Mouse (Mus musculus) CH12.LX (cell line): ENCODE data around the gene Kdm1b. TPM values are rescaled to one million over a fixed set of nuclear protein-coding genes. Genes with fewer than 3 reads are reported as not detected.

ENCODE experiments used
- DNase-seq: peaks from one replicate; pipeline ENCODE4 v3.0.0-alpha.2; 2013; ENCODE audit errors: extremely low read depth
- H3K27ac ChIP-seq: 2 replicates; pipeline ENCODE4 v1.5.1; 2012; ENCODE audit warnings: low read depth, mild to moderate bottlenecking, control low read depth, moderate library complexity; ENCODE audit not compliant: insufficient read depth
- H3K27me3 ChIP-seq: replicated peaks from 2 replicates; pipeline ENCODE3; 2012; ENCODE audit warnings: inconsistent platforms
- H3K36me3 ChIP-seq, 2 experiments: replicated peaks in 1 of 2; 2 replicates each; pipeline versions ENCODE3 to v1.6.1; 2012; ENCODE audit warnings: inconsistent platforms in 1 of 2, low read length in 1 of 2, mild to moderate bottlenecking in 1 of 2, mixed read lengths in 1 of 2, moderate library complexity in 1 of 2; ENCODE audit not compliant: control insufficient read depth in 1 of 2, insufficient read depth in 1 of 2
- H3K4me1 ChIP-seq, 2 experiments: 2 replicates each; pipeline ENCODE4 v1.6.1; 2012; ENCODE audit warnings: inconsistent platforms in 1 of 2, moderate library complexity in 1 of 2; ENCODE audit not compliant: insufficient read depth in 2 of 2, control insufficient read depth in 1 of 2
- H3K4me2 ChIP-seq: 2 replicates; pipeline ENCODE4 v1.6.1; 2012; ENCODE audit warnings: low read depth, mild to moderate bottlenecking, control low read depth; ENCODE audit not compliant: poor library complexity, insufficient read depth, severe bottlenecking
- H3K4me3 ChIP-seq, 3 experiments: fragments of 150-350 bp in 1 of 3; sonication (generic) in 1 of 3; replicated peaks in 1 of 3; 2 replicates each; pipeline versions ENCODE3 to v1.5.1; 2011 to 2012; ENCODE audit warnings: low read depth in 2 of 3, low read length in 2 of 3, mild to moderate bottlenecking in 2 of 3, moderate library complexity in 2 of 3, control low read depth in 1 of 3, improper control_type of control experiment in 1 of 3, inconsistent platforms in 1 of 3, mixed read lengths in 1 of 3; ENCODE audit not compliant: poor library complexity in 1 of 3
- H3K79me2 ChIP-seq: replicated peaks from 2 replicates; pipeline ENCODE4 v1.6.1; 2012; ENCODE audit warnings: mild to moderate bottlenecking, moderate library complexity; ENCODE audit not compliant: control insufficient read depth, poor library complexity, insufficient read depth, severe bottlenecking; ENCODE audit errors: extremely low read depth
- H3K9ac ChIP-seq: 2 replicates; pipeline ENCODE4 v1.6.1; 2012; ENCODE audit warnings: low read depth, mild to moderate bottlenecking, control low read depth, moderate library complexity; ENCODE audit not compliant: insufficient read depth
- H3K9me3 ChIP-seq: replicated peaks from 2 replicates; pipeline ENCODE3; 2012; ENCODE audit warnings: low read length, inconsistent platforms, mixed read lengths
- BHLHE40 ChIP-seq: IDR thresholded peaks from 2 replicates; pipeline ENCODE4 v1.6.1; 2011; ENCODE audit warnings: mild to moderate bottlenecking, low read depth, low read length, improper control_type of control experiment
- CHD1 ChIP-seq: IDR thresholded peaks from 2 replicates; pipeline ENCODE4 v1.6.1; 2012; ENCODE audit warnings: low read depth, low read length, improper control_type of control experiment, inconsistent platforms
- CTCF ChIP-seq, 2 experiments: IDR thresholded peaks in 1 of 2; conservative IDR thresholded peaks in 1 of 2; 2 replicates each; pipeline ENCODE4 v1.5.1; 2011 to 2012; ENCODE audit warnings: low read depth in 2 of 2, low read length in 2 of 2, improper control_type of control experiment in 1 of 2, inconsistent platforms in 1 of 2, mild to moderate bottlenecking in 1 of 2, moderate library complexity in 1 of 2
- E2F4 ChIP-seq: IDR thresholded peaks from 2 replicates; pipeline ENCODE4 v1.6.1; 2011; ENCODE audit warnings: low read depth, low read length, improper control_type of control experiment; ENCODE audit not compliant: insufficient replicate concordance
- ELF1 ChIP-seq: IDR thresholded peaks from 2 replicates; pipeline ENCODE4 v1.6.1; 2014; ENCODE audit warnings: low read depth, mild to moderate bottlenecking, inconsistent platforms, low read length, improper control_type of control experiment
- EP300 ChIP-seq: IDR thresholded peaks from 2 replicates; pipeline ENCODE4 v1.6.1; 2011; ENCODE audit warnings: low read length, improper control_type of control experiment
- ETS1 ChIP-seq: conservative IDR thresholded peaks from 2 replicates; pipeline ENCODE4 v1.6.1; 2012; ENCODE audit warnings: low read depth, mild to moderate bottlenecking, inconsistent platforms, low read length, improper control_type of control experiment, moderate library complexity
- IRF4 ChIP-seq: IDR thresholded peaks from 2 replicates; pipeline ENCODE4 v1.6.1; 2014; ENCODE audit warnings: low read depth, mild to moderate bottlenecking, inconsistent platforms, low read length, improper control_type of control experiment
- JUN ChIP-seq: IDR thresholded peaks from 2 replicates; pipeline ENCODE4 v1.6.1; 2011; ENCODE audit warnings: low read depth, mild to moderate bottlenecking, low read length, improper control_type of control experiment, moderate library complexity; ENCODE audit not compliant: insufficient read depth
- KAT2A ChIP-seq: IDR thresholded peaks from 2 replicates; pipeline ENCODE4 v1.6.1; 2012; ENCODE audit warnings: low read length, improper control_type of control experiment, inconsistent platforms; ENCODE audit not compliant: insufficient replicate concordance
- MAX ChIP-seq: IDR thresholded peaks from 2 replicates; pipeline ENCODE4 v1.6.1; 2011; ENCODE audit warnings: low read length, improper control_type of control experiment
- MAZ ChIP-seq: IDR thresholded peaks from 2 replicates; pipeline ENCODE4 v1.6.1; 2012; ENCODE audit warnings: low read depth, mild to moderate bottlenecking, inconsistent platforms, low read length, improper control_type of control experiment, moderate library complexity
- MEF2A ChIP-seq: IDR thresholded peaks from 2 replicates; pipeline ENCODE4 v1.6.1; 2014; ENCODE audit warnings: low read depth, mild to moderate bottlenecking, inconsistent platforms, low read length, improper control_type of control experiment, borderline replicate concordance
- NELFE ChIP-seq: IDR thresholded peaks from 2 replicates; pipeline ENCODE4 v1.6.1; 2011; ENCODE audit warnings: low read depth, low read length, improper control_type of control experiment
- PAX5 ChIP-seq: IDR thresholded peaks from 2 replicates; pipeline ENCODE4 v1.6.1; 2012; ENCODE audit warnings: low read length, inconsistent platforms, mixed read lengths
- POLR2AphosphoS2 ChIP-seq: IDR thresholded peaks from 2 replicates; pipeline ENCODE4 v1.6.1; 2011; ENCODE audit warnings: low read depth, low read length, improper control_type of control experiment
- RAD21 ChIP-seq: IDR thresholded peaks from 2 replicates; pipeline ENCODE4 v1.6.1; 2011; ENCODE audit warnings: low read depth, mild to moderate bottlenecking, low read length, improper control_type of control experiment, moderate library complexity
- USF1 ChIP-seq: IDR thresholded peaks from 2 replicates; pipeline ENCODE4 v1.6.1; 2014; ENCODE audit warnings: low read depth, mild to moderate bottlenecking, inconsistent platforms, low read length, improper control_type of control experiment
- USF2 ChIP-seq: conservative IDR thresholded peaks from 2 replicates; pipeline ENCODE4 v1.6.1; 2011; ENCODE audit warnings: low read depth, low read length, improper control_type of control experiment
- ZKSCAN1 ChIP-seq: IDR thresholded peaks from 2 replicates; pipeline ENCODE4 v1.6.1; 2012; ENCODE audit warnings: low read depth, inconsistent platforms, low read length, improper control_type of control experiment, borderline replicate concordance
- dilution Hi-C: fragments of 300-500 bp; cut with MboI; formaldehyde crosslinking; loops from 2 replicates; pipeline ENCODE4 v1.14.3; 2020; ENCODE audit warnings: low sequenced_read_pairs; ENCODE audit not compliant: extremely low pct_unique_long_range_greater_than_20kb, extremely low pct_ligation_motif_present
- in situ Hi-C: fragments of 300-500 bp; cut with MboI; formaldehyde crosslinking; loops from 3 replicates; pipeline ENCODE4 v1.14.3; 2019; ENCODE audit warnings: low sequenced_read_pairs, low pct_ligation_motif_present, low pct_unique_long_range_greater_than_20kb, mixed read lengths
- polyA plus RNA-seq: library from polyadenylated mRNA; unstranded; fragments of >175 nt; gene quantifications from 2 replicates; pipeline ENCODE4 v1.2.1, GENCODE M21; 2012; ENCODE audit warnings: low read depth; ENCODE audit not compliant: insufficient read length
- total RNA-seq, 2 experiments: library from RNA; depleted of rRNA; stranded (reverse); fragments of 300-350 nt in 1 of 2; fragments of >200 nt in 1 of 2; gene quantifications; 2 replicates each; pipeline ENCODE4 v1.2.3; 2012 to 2014

Gene Kdm1b
- total and polyA plus RNA-seq, 3 experiments: 9.8 to 20.3 (median 11.1) TPM

DNA sequence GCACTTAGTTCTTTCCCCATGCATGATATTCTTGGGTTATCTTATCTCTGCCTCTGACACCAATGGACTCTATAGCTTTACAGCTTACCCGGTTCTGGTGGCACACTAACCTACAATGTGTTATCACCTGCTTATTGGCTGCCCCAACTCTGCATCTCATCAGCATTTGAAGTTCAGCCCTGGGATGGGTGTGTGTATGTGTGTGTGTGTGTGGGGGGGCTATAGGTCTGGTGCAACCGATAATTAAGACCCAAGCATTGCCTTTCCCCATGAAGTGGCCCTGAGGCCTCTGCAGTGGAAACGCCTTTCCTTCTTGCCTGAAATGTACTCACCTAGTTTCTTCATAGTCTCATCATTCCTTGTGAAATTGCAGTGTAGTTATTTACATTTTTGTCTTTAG, 72.7 kb downstream of the Kdm1b start:
- no peak for DNase-seq
- in situ Hi-C loops (no loop called here), dilution Hi-C loops (no loop called here)
- Histone ChIP-seq H3K9ac (no peak overlapping the region), H3K9me3 (no peaks in the 10 kb centered on the region), H3K4me3 (no peak overlapping the region), H3K79me2 (no peaks in the 10 kb centered on the region), H3K4me1 (no peaks in the 10 kb centered on the region), H3K27ac (no peak overlapping the region), H3K36me3 (no peaks in the 10 kb centered on the region), H3K27me3 (no peaks in the 10 kb centered on the region), H3K4me2 (no peak overlapping the region)
- no peak for TF ChIP-seq PAX5
- no peak for TF ChIP-seq JUN
- TF ChIP-seq ELF1: no peak

- in situ Hi-C loops (no loop called here), dilution Hi-C loops (no loop called here)
- no peak overlapping the region for H3K9ac ChIP-seq
- H3K36me3 ChIP-seq: no peaks in the 10 kb centered on the region
- no peaks in the 10 kb centered on the region for H3K27me3 ChIP-seq
- no peak overlapping the region for H3K27ac ChIP-seq
- no peak overlapping the region for H3K4me3 ChIP-seq
- TF ChIP-seq USF2: no peak
- no peak for TF ChIP-seq JUN
- 0 out of 4 replicates have a peak, but pooled peaks of 1 of the 2 experiments have one; percentile 6 for TF ChIP-seq CTCF (conservative IDR thresholded peaks at IDR 0.05 in 1 of 2, IDR thresholded peaks at IDR 0.05 in 1 of 2; ENCODE audit: low read depth in 2 of 2, low read length in 2 of 2)
- TF ChIP-seq MAZ: no peak
- no peaks in the 10 kb centered on the region for H3K79me2 ChIP-seq
- H3K4me2 ChIP-seq: no peak overlapping the region
- H3K9me3 ChIP-seq: no peaks in the 10 kb centered on the region
- H3K4me1 ChIP-seq: no peaks in the 10 kb centered on the region
- DNase-seq: no peak
Observed at GRCm38 (mm10) chr13:47121333-47121889, 78.1 kb downstream of the Kdm1b start.

DNA sequence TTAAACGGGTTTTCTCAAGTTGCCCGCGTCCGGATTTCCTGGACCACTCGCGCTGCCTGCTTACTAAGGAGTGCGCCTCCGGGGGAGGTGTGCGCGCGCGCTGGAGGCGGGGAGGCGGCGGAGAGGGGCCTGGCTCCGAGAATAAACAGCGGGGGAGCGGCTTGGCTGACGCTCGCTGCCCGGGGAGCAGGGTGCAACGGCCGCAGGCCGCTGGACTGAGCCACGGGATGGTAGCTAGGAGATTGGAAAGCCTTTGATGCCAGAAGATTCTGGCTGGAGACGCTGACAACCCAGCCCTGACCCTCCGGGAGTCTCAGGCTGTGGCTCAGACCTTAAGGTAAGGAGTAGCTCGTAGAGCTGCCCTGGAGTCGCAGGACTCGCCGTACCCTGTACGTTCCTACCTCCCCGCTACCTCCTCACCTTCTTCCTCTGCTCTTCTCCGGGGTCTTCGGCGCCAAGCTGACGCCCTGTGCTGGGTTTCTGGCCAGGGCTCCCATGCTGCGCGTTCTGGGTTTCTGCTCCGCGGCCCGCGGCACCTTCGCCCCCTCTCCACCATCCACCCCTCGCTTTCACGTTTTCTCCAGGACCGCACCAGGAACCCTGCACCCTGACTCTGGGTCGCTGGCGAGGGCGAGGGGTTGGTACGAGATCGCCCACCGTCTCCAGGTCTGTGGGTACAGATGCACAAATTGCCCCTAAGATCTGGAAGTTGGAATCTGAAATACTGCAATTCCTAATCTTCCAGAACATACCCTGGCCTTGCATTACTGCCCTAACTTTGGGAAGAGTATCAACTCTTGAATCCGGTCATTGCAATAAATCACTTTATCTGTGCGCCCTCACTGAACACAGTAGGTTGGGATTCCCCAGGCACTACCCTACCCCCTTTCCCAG, 79.5 kb downstream of the Kdm1b start, which contains the start of gene Rnf144b:
TSS of gene Rnf144b (plus strand) at position 120 of the 894 bp plus-strand sequence.
- Histone ChIP-seq H3K27ac (no peak within 1 kb of the TSS), H3K9me3 (no peaks in the 10 kb centered on the region), H3K79me2 (no peaks in the 10 kb centered on the region), H3K4me2 (no peak within 1 kb of the TSS), H3K36me3 (no peaks in the 10 kb centered on the region), H3K4me3 (no peak within 1 kb of the TSS), H3K27me3 (no peaks in the 10 kb centered on the region), H3K4me1 (no peaks in the 10 kb centered on the region), H3K9ac (no peak within 1 kb of the TSS)
- dilution Hi-C loops (no loop called here), in situ Hi-C loops (no loop called here)
- no peak for DNase-seq
- TF ChIP-seq KAT2A: no peak
- no peak for TF ChIP-seq CHD1
- no peak for TF ChIP-seq NELFE
- TF ChIP-seq EP300: no peak
- no peak for TF ChIP-seq USF1
- no peak for TF ChIP-seq ZKSCAN1
- no peak for TF ChIP-seq IRF4
- TF ChIP-seq ELF1: no peak
- no peak for TF ChIP-seq E2F4
- TF ChIP-seq USF2: no peak
- no peak for TF ChIP-seq ETS1
- no peak for TF ChIP-seq POLR2AphosphoS2
- no peak for TF ChIP-seq MAZ
- TF ChIP-seq BHLHE40: no peak
- TF ChIP-seq MAX: no peak
- no peak for TF ChIP-seq MEF2A
- no peak for TF ChIP-seq RAD21
